Mouse (Mus musculus) cerebellum, adult 2 months (tissue): Measurements from ENCODE around the gene Ugt1a2.

ENCODE experiments used
- CTCF ChIP-seq: fragments of 200-500 bp; IDR thresholded peaks from 2 replicates; pipeline ENCODE4 v1.5.1; 2011; ENCODE audit warnings: low read depth, mild to moderate bottlenecking, control low read depth, low read length, moderate library complexity, borderline replicate concordance; ENCODE audit not compliant: insufficient read depth
- POLR2A ChIP-seq: fragments of 200-500 bp; IDR thresholded peaks from 2 replicates; pipeline ENCODE4 v1.6.1; 2011; ENCODE audit warnings: low read length, control low read depth, borderline replicate concordance; ENCODE audit not compliant: insufficient read depth

DNA sequence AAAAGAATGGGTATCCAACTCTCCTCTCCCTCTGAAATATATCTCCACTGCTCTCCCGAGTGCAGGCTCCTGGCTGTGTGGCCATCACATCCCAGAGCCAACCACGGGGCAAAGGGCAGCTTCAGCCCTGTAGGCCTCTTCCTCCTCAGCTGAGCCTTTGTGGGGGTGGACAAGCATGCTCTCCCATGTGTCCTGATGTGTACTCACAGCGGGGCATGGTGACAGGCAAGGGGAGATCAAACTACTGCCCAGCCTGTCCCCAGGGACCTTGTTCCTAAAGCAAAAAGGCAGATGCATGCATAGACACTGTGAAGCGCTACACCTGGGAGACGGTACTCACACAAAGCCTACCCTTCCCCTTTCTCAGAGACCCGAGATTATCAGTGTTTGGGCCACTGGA is 59.7 kb downstream of the Ugt1a2 start:
- TF ChIP-seq POLR2A (no peak), CTCF (no peak)
